Mouse (Mus musculus) heart, embryonic 11.5 days (tissue): ENCODE data around the gene Efemp2. TPM values are rescaled to one million over a fixed set of nuclear protein-coding genes. Genes with fewer than 3 reads are reported as not detected.

Experiments
- polyA plus RNA-seq: library from polyadenylated mRNA; unstranded; fragments of >200 nt; fragmentation: Nextera tagmentation; extraction: Ambion mirVana; gene quantifications from 2 replicates; pipeline ENCODE4 v1.2.1, GENCODE M21; 2014

Gene Efemp2
- polyA plus RNA-seq, 1 experiment from 2014 or later = 72.2 TPM

Other genes starting within 250 kb of the Efemp2 start
- 21.4 and 22.8 TPM in 2 replicates for gene Pacs1, start 200.8 kb upstream of the Efemp2 start, polyA plus RNA-seq
- 224 and 239 TPM in 2 replicates for gene Sf3b2, start 178.5 kb upstream of the Efemp2 start, polyA plus RNA-seq
- gene Gal3st3, start 175.6 kb upstream of the Efemp2 start, polyA plus RNA-seq = 3.8 and 4.8 TPM in 2 replicates
- not detected in 2 replicates for gene Catsper1, start 138.2 kb upstream of the Efemp2 start, polyA plus RNA-seq
- gene Cst6, start 124.4 kb upstream of the Efemp2 start, polyA plus RNA-seq = 0.60 and 0.84 TPM in 2 replicates
- 45.3 and 49.4 TPM in 2 replicates for gene Eif1ad, start 107.2 kb upstream of the Efemp2 start, polyA plus RNA-seq
- 443 and 453 TPM in 2 replicates for gene Banf1, start 106.8 kb upstream of the Efemp2 start, polyA plus RNA-seq
- 39.0 and 44.5 TPM in 2 replicates for gene Sart1, start 85.3 kb upstream of the Efemp2 start, polyA plus RNA-seq
- 0.87 and 1.7 TPM in 2 replicates for gene Tsga10ip, start 71.4 kb upstream of the Efemp2 start, polyA plus RNA-seq
- 138 and 150 TPM in 2 replicates for gene Drap1, start 49.0 kb upstream of the Efemp2 start, polyA plus RNA-seq
- 23.8 and 27.4 TPM in 2 replicates for gene AI837181, start 48.8 kb upstream of the Efemp2 start, polyA plus RNA-seq
- not detected in 2 replicates for gene Fosl1, start 26.4 kb upstream of the Efemp2 start, polyA plus RNA-seq
- 8.1 and 10.0 TPM in 2 replicates for gene Ccdc85b, start 16.1 kb upstream of the Efemp2 start, polyA plus RNA-seq
- 73.6 and 79.8 TPM in 2 replicates for gene Fibp, start 13.3 kb upstream of the Efemp2 start, polyA plus RNA-seq
- gene Ctsw, start 5.4 kb upstream of the Efemp2 start, polyA plus RNA-seq = 0.84 and 0.86 TPM in 2 replicates
- gene Mus81, start 14.4 kb downstream of the Efemp2 start, polyA plus RNA-seq = 32.2 and 40.0 TPM in 2 replicates
- 2,455 and 2,528 TPM in 2 replicates for gene Cfl1, start 16.5 kb downstream of the Efemp2 start, polyA plus RNA-seq
- gene 1700020D05Rik, start 29.8 kb downstream of the Efemp2 start, polyA plus RNA-seq = not detected in 2 replicates
- 14.0 and 16.7 TPM in 2 replicates for gene Snx32, start 36.6 kb downstream of the Efemp2 start, polyA plus RNA-seq
- gene Ovol1, start 86.7 kb downstream of the Efemp2 start, polyA plus RNA-seq = 0.29 TPM in 1 of 2 replicates, not detected in the other
- gene Ap5b1, start 94.1 kb downstream of the Efemp2 start, polyA plus RNA-seq = 1.8 and 2.3 TPM in 2 replicates
- gene Rnaseh2c, start 127.9 kb downstream of the Efemp2 start, polyA plus RNA-seq = 97.1 and 106 TPM in 2 replicates
- gene Kat5, start 136.3 kb downstream of the Efemp2 start, polyA plus RNA-seq = 20.9 and 23.4 TPM in 2 replicates
- gene Rela, start 163.5 kb downstream of the Efemp2 start, polyA plus RNA-seq = 35.7 and 36.2 TPM in 2 replicates
- 15.8 and 18.8 TPM in 2 replicates for gene Sipa1, start 189.8 kb downstream of the Efemp2 start, polyA plus RNA-seq
- 16.9 and 21.0 TPM in 2 replicates for gene Map3k11, start 214.8 kb downstream of the Efemp2 start, polyA plus RNA-seq
- 21.3 and 21.5 TPM in 2 replicates for gene Pcnx3, start 215.0 kb downstream of the Efemp2 start, polyA plus RNA-seq
- gene Kcnk7, start 230.4 kb downstream of the Efemp2 start, polyA plus RNA-seq = not detected in 2 replicates